Mouse (Mus musculus) G1E-ER4 (cell line): ENCODE measurements around the gene Tmem223. TPM values are rescaled to one million over a fixed set of nuclear protein-coding genes. Genes with fewer than 3 reads are reported as not detected.

ENCODE experiments used
- GATA1 ChIP-seq: IDR thresholded peaks from one replicate; pipeline ENCODE4 v1.8.0; 2012; ENCODE audit warnings: low read length, inconsistent platforms
- polyA plus RNA-seq: library from polyadenylated mRNA; stranded (reverse); fragments of >175 nt; gene quantifications from 2 replicates; pipeline ENCODE4 v1.2.3, GENCODE M21; 2012

Tmem223 gene
- polyA plus RNA-seq, 1 experiment = 3.6 TPM

DNA sequence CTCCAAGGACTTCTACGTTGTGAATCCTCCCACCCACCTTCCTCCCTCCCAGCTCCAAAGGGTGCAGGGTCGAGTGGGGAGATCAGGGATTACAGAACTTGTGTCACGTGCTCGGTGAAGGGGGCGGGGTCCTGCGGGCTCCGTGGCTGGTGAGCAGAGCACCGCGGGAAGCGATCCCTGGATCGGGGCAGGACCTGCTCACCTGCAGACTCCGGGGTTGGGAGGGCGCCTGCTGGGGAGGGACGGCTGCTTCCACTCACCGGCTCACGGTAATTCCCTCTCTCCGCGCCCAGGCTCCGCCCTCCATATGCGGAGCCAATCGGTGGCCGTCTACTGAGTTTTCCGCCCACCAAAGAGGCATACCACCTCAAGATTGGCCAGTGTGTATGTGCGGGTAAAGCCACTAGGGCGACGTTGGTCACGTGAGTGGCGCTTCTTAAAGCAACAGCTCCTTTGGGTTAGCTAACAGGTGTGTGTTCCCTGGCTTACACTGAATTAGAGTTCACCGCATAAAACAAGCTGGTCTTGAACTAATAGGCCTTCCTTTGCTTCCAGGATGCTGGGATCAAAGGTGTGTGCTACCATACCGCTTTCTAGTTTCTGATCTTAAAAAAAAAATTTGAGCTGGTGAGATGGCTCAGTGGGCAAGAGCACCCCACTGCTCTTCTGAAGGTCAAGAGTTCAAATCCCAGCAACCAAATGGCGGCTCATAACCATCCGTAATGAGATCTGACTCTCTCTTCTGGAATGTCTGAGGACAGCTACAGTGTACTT lies 15.4 kb downstream of the Tmem223 start, which contains the start of gene Taf6l:
Taf6l (minus strand) TSS at position 410 of the 774 bp plus-strand sequence.
- TF ChIP-seq GATA1 = no peak

DNA sequence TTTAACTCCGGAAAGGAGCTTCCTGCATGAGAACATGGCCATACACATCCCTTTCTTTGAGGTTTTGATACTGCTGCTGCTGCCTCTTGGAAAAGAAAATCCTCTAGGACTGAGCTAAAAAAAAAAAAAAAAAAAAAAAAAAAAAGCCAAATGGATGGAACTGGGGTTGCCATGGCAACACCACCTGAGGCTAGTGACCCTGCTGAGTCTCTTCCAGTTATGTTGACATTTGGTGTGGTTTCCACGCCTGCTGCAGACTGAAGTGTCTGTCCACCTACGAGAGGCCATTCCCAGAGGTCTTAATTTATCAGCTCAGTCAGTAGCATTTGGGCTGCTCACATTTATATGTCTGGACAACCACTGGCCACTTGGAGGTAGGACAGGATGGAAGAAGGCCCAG lies 17.7 kb downstream of the Tmem223 start:
- TF ChIP-seq GATA1 = no peak

DNA sequence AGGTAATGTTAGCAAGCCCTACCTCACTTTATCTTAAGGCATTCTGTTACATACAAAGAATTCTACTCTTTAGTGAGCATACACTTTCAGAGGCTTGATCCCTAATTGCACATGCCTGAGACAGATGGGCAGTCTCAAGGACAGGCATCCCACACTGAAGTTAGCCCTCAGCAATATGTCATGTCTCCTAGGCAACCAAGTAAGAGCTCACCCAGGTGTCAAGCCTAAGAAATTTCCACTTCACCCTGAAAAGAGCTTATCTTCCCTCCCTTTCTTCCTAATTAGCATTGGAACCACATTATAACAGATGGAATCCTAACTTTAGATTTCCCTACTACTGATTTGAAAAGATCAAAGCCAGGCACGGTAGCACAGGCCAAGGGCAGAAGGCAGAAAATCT lies 18.4 kb downstream of the Tmem223 start:
- TF ChIP-seq GATA1 = no peak

DNA sequence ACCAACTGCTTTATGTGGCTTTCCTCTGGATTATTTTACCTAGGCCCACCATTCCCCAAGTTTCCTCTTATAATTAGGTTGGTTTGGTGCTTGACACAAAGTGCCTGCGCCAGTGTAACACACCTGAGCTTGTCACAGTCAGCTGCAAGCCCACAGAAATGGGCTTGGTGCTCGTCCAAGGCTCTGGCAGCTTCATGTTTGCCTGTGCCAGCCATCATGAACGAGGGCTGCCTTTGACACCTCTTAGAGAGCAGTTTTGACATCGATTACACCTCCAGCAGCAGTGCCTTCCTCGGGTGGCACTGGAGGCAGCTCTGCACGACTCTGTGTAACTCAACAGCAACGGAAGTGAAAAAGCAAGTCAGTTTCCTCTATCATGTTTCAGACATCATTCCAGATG lies 19.4 kb downstream of the Tmem223 start:
- TF ChIP-seq GATA1 = no peak

- no peak for TF ChIP-seq GATA1
Observed at GRCm38 (mm10) chr19:8798264-8798946, 27.6 kb downstream of the Tmem223 start, which contains the start of gene Polr2g. Gene Polr2g (minus strand): TSS chr19:8798577.

DNA sequence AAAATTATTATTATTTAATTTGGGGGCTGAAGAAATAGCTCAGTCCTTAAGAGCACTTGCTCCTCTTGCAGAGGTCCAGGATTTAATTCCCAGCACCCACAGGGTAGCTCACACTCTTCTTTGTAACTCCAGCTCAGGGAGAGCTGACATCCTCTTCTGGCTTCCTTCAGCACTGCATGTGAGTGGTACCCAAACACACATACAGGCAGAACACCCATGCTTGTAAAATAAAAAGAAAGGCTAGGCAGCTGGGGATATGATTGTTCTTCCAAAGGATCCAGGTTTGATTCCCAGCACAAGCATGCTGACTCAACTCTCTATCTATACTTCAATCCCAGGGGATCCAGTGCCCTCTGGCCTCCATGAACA lies 28.1 kb downstream of the Tmem223 start:
- no peak for TF ChIP-seq GATA1

DNA sequence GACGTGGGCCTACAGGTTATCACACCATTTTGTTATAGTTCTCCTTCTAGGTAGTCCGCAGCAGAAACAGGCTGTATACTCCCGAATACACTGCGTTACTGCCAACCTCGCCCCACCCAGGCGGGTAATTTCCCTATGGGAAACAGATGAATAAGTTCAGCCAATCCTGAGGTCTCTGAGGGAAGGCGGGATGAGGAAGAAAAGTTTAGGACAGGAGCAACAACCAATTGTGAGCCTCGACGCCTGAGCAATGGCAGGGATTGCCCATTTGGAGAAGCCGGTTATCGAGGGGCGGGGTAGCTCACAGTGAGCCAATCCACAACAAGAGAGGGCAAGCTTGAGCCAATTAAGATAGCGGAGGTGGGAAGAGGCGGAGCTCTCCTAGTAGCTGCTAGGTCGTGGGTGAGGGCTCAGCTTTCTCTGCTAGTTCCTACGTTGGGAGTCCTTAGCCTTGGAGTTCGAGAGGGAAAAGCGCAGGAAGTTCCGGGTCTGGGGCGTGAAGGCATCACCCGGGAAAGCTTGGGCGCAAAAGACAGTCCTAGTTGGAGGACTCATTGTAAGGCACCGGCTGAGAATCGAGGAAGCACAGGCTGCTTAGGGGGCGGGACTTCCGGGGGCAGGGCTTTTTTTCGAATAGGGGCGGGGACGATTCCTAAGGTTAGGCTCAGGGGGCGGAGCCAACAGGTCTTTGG lies 31.5 kb downstream of the Tmem223 start, which contains the start of gene Zbtb3:
Zbtb3 (plus strand) TSS at position 426 of the 692 bp plus-strand sequence.
- no peak for TF ChIP-seq GATA1

- no peak for TF ChIP-seq GATA1
Observed at GRCm38 (mm10) chr19:8803204-8803780, 32.5 kb downstream of the Tmem223 start.

GRCm38 (mm10) chr19:8803879-8804660 lies 33.3 kb downstream of the Tmem223 start:
- TF ChIP-seq GATA1 = no peak

DNA sequence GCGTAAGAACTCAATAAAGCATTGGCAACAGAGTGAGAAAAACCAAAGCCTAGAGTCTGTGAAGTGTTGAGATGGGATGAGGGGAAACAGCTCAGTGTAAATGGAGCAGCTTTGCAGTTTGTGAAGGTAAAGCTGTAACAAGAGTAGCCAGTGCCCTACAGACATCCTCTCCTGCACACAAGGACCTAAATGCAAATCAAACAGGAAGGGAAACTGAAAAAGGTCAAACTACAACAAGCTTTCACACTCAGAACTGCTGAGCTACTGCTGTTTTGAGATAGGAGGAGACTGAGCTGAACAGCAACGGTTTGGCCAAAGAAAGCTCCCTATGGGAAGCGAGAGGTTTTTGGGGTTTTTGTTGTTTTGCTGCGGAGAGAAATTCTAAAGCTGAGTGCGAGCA lies 36.0 kb downstream of the Tmem223 start:
- TF ChIP-seq GATA1 = no peak

GRCm38 (mm10) chr19:8815812-8816211 lies 45.0 kb downstream of the Tmem223 start:
- no peak for TF ChIP-seq GATA1

GRCm38 (mm10) chr19:8817001-8817400 lies 46.2 kb downstream of the Tmem223 start:
- no peak for TF ChIP-seq GATA1

DNA sequence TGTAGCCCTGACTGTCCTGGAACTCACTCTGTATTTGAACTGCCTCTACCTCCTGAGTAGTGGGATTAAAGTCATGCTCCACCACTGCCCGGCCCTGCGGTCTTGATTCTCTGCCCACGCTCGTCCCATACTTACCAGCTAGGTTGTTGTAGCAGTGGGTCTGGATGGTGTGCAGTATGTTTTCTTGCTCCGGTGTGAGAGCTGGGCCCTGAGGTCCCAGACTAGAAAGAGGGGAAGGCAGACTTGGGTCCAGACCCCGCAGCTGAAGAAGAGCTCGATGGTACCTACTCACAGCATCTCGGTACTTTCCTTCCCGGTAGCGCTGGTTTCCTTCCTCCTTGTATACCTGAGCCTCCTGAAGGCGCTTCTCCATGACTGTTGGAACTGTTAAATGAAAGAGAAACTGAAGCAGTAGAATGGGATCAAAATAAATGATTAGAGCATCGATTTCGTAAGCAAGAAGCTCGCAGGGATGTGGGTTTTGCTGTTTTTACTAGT lies 47.6 kb downstream of the Tmem223 start:
- no peak for TF ChIP-seq GATA1

DNA sequence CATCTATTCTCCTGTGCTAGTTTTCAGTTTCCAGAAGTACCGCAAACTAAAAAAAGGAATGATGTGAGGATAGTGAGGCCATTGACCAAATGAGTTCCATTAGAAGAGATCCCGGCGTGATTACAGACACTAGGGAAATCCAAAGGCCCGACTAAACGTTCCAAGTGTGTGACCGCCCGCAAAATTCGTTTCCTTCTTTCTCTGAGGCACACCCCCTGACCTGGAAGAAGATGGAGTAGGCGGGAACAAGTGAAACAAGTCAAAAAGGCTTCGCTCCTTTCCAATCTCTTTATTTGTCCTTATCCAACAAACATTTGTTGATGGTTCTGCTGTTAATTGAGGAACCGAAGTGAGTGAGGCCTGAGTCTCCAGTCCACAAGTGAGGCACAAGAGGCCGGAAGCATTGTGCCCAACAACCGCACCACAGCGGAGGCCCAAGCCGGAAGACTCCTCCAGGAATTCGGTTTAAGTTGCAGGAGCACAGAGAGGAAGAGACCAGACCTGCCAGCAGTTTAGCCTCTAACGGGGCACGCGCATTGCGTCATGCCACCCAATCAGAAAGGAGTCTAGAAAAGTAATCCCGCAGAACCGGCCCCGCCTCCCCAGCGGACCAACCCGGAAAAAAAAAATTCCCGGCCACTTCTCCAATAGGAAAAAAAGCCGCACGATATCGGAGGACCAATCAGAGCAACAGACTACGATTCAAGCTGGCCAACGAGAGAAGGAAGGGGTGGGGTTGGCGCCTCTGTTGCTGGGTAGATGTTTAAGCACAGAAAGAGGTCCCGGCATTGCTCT lies 48.2 kb downstream of the Tmem223 start, which contains the start of gene Ttc9c:
Ttc9c (minus strand) TSS at position 533 of the 795 bp plus-strand sequence.
- no peak for TF ChIP-seq GATA1
